Mouse (Mus musculus) adrenal gland, postnatal 14 days (tissue): ENCODE results near the gene Rbm25. TPM values are rescaled to one million over a fixed set of nuclear protein-coding genes. Genes with fewer than 3 reads are reported as not detected.

Experiments
- DNase-seq: peaks from one replicate; pipeline ENCODE4 v3.0.0; 2021; ENCODE audit warnings: mixed read lengths
- total RNA-seq: library from RNA; stranded (reverse); gene quantifications from 2 replicates; pipeline ENCODE4 v1.2.3, GENCODE M21; 2021

Gene Rbm25
- total RNA-seq, 1 experiment from 2014 or later = 103 TPM

DNA sequence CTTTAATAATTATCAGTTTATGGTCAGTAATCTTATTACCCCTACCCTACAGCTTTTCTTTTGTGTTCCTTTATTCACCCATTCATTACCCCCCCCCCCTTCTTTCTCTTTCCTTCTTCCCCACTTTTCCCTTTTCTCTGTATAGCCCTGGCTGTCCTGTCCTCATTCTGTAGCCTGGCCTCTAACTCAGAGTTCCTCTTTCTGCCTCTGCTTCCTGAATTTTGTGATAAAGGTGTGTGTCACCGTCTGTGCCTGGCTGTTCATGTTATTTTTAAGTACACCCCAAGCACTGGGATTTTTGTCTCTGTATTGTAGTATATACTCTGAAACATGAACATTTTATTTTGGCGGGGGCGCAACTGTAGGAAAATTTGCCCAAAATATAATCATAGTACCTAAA, 19.3 kb downstream of the Rbm25 start:
- no peak for DNase-seq

GRCm38 (mm10) chr12:83651414-83651813, 20.4 kb downstream of the Rbm25 start:
- no peak for DNase-seq

DNA sequence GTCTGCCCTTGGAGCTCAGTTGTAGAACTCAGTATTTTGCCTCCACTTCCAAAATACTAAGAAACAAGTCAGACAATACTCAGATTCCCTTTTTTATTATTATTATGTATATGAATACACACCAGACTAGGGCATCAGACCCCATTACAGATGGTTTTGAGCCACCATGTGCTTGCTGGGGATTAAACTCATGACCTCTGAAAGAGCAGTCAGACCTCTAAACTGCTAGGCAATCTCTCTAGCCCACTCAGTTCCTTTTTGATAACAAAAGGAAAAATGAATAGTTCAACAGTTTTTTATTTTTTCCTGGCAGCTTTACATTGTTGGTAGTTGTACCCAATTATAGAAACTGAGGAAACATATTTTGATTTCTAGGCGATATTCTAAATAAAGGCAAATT, 54.4 kb downstream of the Rbm25 start:
- DNase-seq = no peak

DNA sequence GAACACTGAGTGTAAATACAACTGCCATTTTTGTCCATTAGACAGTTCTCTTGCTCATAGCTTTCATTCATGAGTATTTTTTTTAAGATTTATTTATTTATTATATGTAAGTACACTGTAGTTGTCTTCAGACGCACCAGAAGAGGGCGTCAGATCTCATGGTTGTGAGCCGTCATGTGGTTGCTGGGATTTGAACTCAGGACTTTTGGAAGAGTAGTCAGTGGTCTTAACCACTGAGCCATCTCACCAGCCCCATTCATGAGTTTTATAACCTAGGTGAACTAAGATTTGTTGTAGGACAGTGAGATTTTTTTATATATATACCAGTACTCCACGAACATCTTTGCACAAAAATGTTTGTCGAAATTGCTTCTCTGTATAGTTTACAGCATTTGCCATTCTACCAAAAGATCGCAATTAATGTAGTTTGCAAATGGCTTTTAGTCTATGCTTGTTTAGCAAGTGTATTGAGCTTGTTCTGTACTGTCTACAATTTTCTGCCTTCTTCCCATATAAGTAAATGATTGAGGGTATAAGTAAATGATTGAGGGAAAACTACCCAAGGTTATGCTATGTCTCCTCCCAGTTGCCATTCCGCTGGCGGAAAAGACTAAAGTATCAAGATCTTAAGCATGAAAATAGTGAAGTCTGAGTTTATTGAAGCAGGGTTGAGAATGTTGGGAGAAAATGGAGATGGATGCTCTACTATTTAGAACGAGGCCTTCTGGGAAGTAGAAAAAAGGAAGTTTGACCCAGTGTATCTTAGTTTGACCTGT, 55.7 kb downstream of the Rbm25 start:
- DNase-seq = no peak

DNA sequence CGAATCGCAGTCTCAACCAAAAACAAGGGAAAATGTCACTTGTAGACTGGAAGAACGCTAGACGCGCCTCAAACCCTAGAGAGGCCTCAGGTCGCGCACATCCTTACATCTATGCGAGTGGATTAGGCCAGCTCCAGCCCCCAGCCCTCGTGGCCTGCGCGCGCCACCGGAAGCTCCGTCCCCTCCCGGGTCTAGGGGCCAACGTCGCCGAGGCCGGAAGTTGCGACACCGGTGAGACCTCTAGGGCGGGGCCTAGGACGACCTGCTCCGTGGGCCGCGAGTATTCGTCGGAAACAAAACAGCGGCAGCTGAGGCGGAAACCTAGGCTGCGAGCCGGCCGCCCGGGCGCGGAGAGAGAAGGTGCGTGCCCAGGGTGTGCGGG, 56.9 kb downstream of the Rbm25 start, which contains the start of gene Psen1:
TSS of gene Psen1 (plus strand) at position 219 of the 382 bp plus-strand sequence.
- peak; percentile 98 for DNase-seq

DNA sequence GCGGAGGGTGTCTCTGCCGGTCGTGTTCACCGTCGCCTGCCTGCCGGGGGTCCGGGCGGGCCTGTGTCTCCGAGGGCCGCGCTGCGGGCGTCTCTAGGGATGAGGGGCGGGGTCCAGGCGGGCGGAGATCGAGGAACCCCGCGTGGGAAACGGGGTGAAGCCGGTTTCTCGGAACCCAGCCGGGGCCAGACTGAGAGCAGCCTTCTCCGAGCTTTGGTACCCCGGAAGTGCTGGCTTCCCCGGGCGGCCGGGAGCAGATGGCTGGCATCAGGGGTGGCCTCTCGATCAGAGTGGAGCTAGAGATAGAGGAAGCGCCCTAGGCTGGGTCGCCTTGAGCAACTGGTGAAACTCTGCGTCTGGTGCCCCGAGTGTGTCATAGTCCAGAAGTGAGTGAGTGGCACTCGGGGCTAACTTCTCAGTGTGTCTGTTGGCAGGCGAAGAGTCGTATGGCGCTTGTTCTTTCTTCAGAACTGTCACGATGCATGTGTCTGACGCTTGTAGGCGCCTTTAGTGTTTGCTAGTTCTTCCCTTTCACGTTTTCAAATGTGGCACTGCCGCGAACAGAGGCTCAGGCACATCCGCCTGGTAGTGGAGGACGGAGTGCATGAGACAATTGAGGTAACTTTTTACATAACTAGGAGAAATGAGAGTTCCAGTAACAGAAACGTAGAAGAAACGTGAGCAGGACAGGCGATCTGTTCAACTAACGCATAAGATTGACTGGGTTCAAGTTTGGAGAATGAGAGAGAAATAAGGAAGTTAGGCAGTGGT, 57.5 kb downstream of the Rbm25 start:
- peak; percentile 75 for DNase-seq

GRCm38 (mm10) chr12:83689087-83689432, 58.0 kb downstream of the Rbm25 start:
- no peak for DNase-seq

DNA sequence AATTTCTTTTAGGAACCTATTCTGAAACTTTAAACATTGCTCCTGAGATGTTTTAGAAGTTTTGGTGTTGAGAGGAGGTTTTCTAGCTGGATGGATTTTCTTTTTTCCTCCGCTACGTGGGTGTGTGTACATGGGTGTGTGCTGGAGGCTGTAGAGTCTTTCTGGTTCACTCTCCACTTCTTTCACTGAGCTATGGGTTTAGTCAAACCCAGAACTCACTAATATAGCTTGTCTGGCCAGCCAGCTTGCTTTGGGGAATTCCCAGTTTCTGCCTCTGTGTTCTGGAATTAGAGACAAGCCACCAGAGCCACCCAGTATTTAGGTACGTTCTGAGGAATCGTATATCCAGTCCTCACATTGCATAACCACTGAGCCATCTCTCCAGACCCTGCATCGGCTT, 63.0 kb downstream of the Rbm25 start:
- DNase-seq = no peak

GRCm38 (mm10) chr12:83694669-83695068, 63.6 kb downstream of the Rbm25 start:
- DNase-seq = no peak

DNA sequence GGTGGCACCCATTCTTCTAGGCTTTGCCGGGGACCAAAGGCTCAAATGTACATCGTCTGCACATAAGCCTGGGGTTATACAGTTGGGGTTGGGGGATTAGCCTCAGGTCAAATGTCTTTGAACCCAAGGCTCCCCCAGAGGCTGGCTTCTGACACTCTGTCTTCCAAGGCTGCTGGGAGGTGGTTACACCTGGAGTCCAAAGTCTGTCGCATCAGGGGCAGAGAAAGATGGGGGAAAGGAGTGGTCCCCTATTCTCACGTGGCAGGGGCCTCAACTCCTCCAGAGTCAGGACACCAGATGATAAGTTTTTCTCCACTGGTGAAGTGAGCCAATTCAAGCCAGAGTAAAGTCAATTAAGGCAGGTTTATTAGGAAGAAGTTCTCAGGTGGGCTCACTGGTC, 67.6 kb downstream of the Rbm25 start:
- DNase-seq = no peak

DNA sequence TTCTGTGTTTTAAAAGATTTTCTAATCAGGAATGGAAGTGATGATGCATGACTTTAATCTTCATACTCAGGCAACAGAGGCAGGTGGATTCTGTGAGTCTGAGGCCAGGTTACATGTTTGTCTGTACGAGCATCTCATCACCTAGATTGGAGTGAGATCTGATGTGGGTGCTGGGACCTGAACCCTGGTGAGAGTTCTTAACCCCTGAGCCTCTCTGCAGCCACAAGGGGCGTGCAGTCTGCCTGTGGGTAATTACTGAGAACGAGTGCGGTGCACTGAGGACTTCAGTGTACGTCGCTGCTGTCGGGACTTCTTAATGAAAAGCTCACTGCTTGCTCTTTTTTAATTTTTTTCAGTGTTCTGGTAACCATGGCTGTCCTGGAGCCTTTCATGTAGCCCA, 70.6 kb downstream of the Rbm25 start:
- DNase-seq = no peak

- DNase-seq = no peak
Observed at GRCm38 (mm10) chr12:83702796-83703195, 71.8 kb downstream of the Rbm25 start.

DNA sequence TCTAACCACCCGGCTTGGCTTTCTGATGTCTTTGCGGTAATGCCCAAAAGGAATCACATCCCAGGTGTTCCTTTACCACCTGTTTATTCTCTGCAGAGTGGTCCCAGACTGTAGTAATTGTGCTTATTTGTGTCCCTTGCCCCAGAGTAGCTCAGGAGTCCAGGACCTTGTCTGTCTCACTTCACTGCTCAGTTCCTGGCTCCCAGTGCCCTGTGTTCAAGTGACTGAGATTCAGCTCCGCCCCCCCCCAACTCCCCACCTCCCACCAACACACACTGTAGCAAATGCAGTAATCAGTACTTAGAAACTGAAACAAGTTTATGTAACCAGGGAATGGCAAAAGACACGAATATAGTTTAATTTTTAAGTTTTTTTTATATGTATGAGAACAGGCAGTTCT, 75.9 kb downstream of the Rbm25 start:
- DNase-seq = no peak

DNA sequence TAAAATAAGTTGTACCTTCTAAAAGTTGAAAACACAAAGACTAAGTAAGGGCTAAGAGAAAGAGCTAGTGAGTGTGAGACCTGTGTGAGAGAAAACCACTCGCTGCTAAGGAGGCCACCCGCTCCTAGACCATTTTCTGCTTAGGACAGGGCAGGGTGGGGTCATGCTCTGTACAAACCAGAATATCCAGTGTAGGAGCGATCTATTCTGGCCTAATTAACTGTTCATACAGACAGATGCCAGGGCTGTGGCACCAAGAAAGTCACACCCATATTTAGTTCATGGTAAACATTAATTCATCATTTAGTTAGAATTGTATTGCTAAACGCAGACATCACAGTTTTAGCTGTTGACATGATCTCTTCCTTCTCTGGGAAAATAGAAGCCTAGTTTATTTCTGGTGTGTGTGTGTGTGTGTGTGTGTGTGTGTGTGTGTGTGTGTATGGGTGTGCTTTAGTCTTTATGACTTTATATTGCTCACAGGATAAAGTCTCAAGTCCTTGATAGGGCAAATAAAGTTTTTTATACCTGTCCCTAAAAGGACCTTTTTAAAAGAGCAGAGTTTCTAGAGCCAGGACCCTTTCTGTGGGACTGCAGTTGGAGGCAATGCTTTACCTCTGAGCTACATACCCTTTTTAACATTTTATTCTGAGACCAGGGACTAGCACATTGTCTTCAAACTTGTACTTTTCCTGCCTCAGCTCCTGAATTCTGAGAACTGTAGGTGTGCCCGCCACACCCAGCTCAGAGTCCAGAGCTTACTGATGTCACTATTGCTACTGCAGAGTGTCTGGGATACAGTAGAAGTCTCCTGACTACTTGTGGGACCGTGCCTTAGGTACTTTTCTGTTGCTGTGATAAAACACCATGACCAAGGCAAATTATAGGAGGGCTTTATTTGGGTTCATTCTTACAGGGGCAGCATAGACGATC, 77.4 kb downstream of the Rbm25 start:
- no peak for DNase-seq

GRCm38 (mm10) chr12:83709934-83710333, 78.9 kb downstream of the Rbm25 start:
- DNase-seq = no peak

- DNase-seq = peak; percentile 53
Observed at GRCm38 (mm10) chr12:83713749-83714148, 82.7 kb downstream of the Rbm25 start.

DNA sequence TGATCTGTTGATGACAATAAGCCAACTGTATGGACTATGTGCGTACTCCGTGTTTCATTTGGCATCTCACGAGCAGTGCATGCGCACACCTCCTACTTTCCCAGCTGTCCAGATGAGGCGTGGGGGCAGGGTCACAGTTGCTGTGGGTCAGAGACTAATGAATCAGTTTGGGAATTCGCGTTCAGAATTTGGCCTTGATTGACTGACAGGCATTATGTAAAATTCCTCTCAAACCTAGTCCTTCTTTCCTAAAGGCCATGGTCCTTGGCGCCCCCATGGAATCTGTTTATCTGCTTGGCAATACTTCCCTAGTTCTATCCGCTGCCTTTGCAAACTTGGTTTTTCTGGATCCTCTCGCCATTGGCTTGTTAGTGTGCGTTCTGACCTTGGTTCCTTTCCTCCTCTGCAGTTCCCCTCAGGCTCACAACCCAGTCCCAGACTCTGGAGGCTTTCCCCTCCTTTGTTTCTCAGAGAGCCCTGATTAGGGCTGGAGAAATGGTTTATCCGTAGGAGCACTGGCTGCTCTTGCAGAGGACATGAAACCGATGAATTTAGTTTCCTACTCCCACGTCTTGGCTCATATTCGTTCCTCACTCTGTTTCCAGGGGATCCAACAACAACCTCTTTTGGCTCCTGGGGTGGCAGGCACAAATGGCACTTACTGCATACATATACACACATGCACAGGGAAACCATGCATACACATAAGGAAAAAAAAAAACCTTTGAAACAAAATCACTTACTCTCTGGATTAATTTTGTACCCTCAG, 85.6 kb downstream of the Rbm25 start:
- DNase-seq = peak; percentile 84

GRCm38 (mm10) chr12:83719431-83719830, 88.4 kb downstream of the Rbm25 start:
- DNase-seq = no peak

DNA sequence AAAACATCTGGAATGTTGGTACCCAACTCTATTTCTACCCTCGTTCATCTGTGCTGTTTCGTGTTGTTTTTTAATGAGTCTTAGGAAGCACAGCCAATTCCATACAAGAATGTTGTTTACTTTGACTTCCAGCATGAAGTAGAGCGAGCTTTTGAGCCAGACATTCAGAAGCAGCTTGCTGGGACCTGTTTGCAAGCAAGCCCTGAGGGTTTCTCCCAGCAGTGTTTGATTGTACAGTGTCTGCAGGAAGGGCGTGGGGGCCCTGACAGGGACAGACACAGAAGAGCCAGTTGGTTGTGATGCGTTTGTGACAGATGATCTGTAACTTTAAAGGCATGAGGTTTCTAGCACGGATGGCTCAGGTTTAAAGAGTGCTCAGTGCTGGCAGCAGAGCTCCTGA, 90.2 kb downstream of the Rbm25 start:
- no peak for DNase-seq

GRCm38 (mm10) chr12:83723037-83723436, 92.0 kb downstream of the Rbm25 start:
- no peak for DNase-seq

DNA sequence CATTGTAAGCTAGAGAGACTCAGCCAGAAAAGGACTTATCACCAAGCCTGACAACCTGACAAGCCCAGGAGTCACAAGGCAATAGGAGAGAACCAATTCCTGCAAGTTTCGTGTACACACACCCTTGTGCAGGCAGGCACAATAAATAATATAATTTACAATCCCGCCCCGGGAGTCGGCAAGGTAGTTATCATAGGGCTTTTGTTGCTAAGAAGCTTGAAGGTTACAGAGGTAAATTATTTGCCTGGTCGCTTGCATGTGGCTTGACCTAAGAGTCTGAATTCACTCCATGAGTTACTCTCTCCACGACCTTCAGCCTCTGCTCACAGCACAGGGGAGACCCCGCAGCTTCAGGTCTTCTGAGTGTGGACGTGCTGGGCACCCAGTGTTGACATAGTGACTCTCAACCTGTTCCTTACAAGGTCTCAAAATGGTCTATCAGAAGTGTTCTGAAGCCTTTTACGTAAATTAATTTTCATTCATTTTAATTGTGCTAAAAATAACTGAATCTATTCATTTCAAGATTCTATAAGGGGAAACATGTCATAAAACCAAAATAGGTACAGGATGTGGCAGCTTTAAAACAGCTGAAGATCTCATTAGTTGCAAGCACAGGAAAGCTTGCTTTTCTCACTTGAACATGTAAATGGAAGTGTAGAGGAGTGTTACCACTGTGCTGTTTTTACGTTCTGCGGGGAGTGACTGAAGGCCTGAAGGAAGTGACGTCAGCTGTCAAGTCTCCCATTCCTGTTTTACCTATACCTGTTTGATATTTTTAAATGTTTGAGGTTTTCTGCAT, 95.7 kb downstream of the Rbm25 start:
- no peak for DNase-seq
